Mouse (Mus musculus) embryonic fibroblast, embryonic 13.5 days (primary cell): ENCODE data around the gene Sox3. TPM values are rescaled to one million over a fixed set of nuclear protein-coding genes. Genes with fewer than 3 reads are reported as not detected.

Experiments used
- H3K27ac ChIP-seq: 2 replicates; pipeline ENCODE4 v1.5.1; 2012; ENCODE audit warnings: low read length, control low read depth, inconsistent platforms; ENCODE audit not compliant: insufficient read depth
- H3K4me1 ChIP-seq: 2 replicates; pipeline ENCODE4 v1.6.1; 2011; ENCODE audit warnings: low read length; ENCODE audit not compliant: control insufficient read depth, insufficient read depth
- H3K4me3 ChIP-seq: 2 replicates; pipeline ENCODE4 v1.5.1; 2011; ENCODE audit warnings: mild to moderate bottlenecking, control low read depth, low read length; ENCODE audit not compliant: insufficient read depth
- CTCF ChIP-seq: IDR thresholded peaks from 2 replicates; pipeline ENCODE4 v1.5.1; 2011; ENCODE audit warnings: mild to moderate bottlenecking, control low read depth, low read length, moderate library complexity, borderline replicate concordance; ENCODE audit not compliant: insufficient read depth
- POLR2A ChIP-seq: IDR thresholded peaks from 2 replicates; pipeline ENCODE4 v1.6.1; 2011; ENCODE audit warnings: low read depth, mild to moderate bottlenecking, control low read depth, low read length, moderate library complexity
- polyA plus RNA-seq: library from polyadenylated mRNA; stranded (reverse); fragments of >200 nt; gene quantifications from 2 replicates; pipeline ENCODE4 v1.2.4, GENCODE M21; 2011; ENCODE audit warnings: low read depth; ENCODE audit not compliant: missing spikeins, insufficient read length

Gene Sox3
- not detected in 2 replicates for polyA plus RNA-seq

DNA sequence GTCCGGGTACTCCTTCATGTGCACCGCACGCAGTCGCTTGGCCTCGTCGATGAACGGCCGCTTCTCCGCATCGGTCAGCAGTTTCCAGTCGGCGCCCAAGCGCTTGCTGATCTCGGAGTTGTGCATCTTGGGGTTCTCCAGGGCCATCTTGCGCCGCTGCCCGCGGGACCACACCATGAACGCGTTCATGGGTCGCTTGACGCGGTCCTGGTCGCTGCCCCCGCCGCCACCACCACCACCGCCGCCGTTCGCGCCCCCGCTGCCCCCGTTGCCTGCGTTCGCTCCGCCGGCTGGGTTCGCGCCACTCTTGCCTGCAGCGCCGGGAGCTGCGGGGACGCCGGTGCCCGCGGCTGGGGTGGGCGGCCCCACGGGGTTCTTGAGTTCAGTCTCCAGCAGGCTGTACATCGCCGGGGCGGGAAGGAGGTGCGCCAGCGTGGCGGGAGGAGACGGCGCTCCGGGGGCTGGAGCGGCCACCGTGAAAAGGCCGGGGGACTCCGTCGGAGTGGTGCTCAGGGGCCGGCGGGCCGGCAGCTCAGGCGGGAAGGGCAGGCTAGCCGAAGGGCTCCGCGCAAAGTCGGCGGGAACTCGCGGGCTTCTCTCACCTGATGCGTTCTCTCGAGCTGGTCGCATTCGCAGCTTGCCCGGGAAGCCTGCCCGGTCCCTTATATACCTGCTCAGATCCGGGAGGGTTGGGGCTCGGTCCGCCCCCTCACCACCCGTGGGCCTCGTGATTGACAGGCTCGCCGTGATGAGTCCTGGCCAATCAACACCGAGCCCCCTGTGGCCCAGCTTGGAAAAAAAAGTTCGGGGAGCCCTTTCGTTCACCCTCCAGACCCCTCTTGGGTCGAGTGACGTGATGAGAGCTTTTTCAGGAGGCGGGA, at the start of gene Sox3:
Gene Sox3, minus strand, starts transcription at position 630 of the 881 bp plus-strand sequence.
- no peak within 1 kb of the TSS for H3K4me3 ChIP-seq
- H3K4me1 ChIP-seq, result no peaks in the 10 kb centered on the region
- H3K27ac ChIP-seq, result no peak within 1 kb of the TSS
- TF ChIP-seq CTCF (no peak), POLR2A (no peak)

DNA sequence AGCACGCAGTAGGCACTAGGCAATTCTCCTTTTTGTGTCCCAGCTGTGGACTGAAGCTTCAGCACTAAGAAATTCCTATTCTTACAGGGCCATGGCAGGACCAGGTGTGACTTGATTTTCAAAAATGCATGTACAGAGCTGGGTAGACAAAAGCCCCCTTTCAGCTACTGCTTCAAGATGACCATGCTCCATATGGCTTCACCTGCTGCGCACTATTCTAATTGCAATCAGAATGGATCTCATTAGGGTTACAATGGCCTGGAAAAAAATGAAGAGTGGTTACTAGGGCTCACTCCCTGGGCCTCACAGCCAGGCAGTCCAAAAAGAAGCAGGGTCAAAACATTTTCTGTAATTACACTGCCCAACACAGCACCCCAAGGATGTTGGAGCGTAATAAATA, 47.0 kb upstream of the Sox3 start:
- Histone ChIP-seq H3K27ac (no peak overlapping the region), H3K4me1 (no peaks in the 10 kb centered on the region), H3K4me3 (no peak overlapping the region)
- TF ChIP-seq CTCF (no peak), POLR2A (no peak)

DNA sequence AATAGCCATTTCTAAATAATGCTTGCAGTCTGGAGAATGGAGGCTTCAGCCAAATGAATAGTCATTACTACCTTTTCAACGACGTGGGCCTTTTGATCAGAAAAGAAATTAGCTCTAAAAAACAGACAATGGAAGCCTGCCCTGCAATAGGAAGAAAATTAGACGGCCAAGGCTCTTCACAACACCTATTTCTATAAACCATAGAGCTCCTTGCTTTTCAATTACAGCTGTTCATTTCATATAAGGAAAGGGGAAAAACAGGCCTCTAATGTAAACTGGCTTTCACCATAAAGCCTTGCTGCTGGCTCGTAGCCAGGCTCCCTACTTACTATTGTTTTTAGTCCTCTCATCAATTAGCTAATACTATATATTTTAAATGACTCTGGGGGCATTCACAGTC, 6.3 kb upstream of the Sox3 start:
- no peaks in the 10 kb centered on the region for H3K4me1 ChIP-seq
- TF ChIP-seq POLR2A, result no peak
- TF ChIP-seq CTCF, result no peak
- no peak overlapping the region for H3K27ac ChIP-seq

DNA sequence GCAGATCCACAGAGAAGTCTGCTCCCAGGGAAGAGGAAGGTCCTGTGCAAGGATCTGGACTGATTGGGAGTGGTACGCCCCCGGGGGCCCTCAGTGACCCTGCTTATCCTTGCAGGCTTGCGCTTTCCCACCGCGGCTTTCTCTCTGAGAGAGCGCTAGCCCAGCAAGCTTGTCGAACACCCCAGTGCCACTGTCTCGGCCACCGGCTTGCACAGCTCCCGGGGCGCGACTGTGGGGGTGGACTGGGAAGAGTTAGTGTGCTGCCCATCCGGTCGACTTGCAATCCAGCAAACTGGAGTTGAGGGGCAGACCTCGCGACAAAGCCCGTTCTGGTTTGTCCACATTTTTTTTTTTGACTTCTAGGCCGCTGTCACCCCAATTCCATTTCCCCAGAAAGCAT, 5.4 kb upstream of the Sox3 start:
- no peak for TF ChIP-seq CTCF
- no peak for TF ChIP-seq POLR2A

More for the DNA sequence above, 6.3 kb upstream of the Sox3 start:
- H3K4me3 ChIP-seq, result no peak overlapping the region

DNA sequence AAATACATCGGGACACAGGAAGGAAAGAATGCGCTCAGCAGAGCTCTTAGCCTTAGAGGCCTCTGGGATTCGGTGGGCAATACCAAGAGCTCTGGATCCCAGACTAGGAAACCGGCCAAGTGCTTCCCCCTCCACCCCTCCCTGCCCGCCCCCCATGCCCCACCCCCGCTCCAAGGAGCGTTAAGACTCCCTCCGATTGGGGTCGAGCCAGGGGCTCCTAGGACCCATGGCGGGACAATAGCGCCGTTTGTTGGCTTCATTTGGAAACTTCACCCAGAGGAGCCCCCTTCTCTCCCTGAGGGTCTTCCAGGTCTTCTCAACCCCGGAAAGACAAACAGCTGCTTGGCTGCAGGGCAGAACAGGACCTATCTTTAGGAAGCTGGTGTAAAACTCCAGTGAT, 3.1 kb upstream of the Sox3 start:
- H3K27ac ChIP-seq, result no peak overlapping the region
- TF ChIP-seq CTCF (no peak), POLR2A (no peak)
- no peaks in the 10 kb centered on the region for H3K4me1 ChIP-seq
- H3K4me3 ChIP-seq, result no peak overlapping the region

More for the DNA sequence above, 5.4 kb upstream of the Sox3 start:
- no peak overlapping the region for H3K4me3 ChIP-seq
- no peak overlapping the region for H3K27ac ChIP-seq
- no peaks in the 10 kb centered on the region for H3K4me1 ChIP-seq

DNA sequence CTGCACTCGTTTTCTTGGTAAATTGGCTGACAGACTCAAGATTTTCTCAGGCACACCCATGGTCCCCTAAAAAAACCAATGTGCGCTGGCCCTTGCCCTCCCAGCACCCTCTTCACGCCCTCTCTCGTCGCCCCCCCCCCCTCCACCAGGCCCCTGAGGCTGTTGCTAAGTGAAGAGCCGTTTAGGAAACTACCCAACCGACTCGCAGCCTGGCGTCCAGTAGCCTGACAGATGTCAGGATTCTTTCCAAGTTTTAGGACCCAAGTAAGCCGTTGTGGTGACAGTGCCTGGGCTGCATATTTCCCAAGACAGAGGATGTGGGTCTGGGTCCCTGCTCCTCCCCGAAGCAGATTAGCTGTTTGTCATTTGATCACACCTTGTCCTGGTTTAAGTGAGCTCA, 2.2 kb upstream of the Sox3 start:
- Histone ChIP-seq H3K27ac (no peak overlapping the region), H3K4me1 (no peaks in the 10 kb centered on the region), H3K4me3 (no peak overlapping the region)
- TF ChIP-seq POLR2A (no peak), CTCF (no peak)

DNA sequence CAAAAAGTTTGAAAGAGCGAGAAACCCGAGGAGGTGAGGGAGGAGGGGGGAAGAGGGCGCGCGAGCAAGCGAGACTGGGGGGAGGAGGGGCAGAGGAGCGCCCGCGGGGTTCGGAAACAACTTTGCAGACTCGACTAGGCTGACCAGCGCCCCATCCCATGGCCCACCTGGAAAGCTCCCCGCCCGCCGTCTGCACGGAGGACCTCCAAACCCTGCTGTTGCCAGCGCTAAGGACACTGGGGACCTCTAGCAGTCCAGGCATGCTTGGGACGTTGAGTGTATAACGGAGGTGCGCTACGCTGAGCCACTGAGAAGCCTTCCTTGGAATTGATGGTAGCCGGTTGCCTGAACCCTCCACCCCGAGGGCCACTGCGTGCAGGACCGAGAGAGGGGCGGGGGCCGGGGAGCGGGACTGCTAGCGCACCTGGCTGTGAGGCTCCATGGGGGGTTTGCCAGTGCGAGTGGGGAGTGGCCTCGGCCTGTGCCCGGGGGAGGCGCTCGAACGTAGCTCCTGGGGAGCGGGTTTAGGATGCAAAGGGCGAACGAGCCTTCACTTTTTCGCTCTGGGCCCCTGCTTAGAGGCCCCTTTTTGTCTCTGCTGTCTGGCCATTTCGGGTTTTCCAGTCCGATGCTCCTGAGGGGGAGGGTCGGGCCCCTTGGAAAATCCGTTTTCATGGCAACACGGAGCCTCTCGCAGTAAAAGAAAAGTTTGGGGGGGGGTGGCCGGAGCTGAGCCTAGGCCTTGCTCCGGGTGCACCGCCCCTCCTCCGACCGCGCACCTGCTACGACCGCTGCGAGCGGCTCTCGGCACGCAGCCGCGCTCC, 702 bp upstream of the Sox3 start:
- no peaks in the 10 kb centered on the region for H3K4me1 ChIP-seq
- H3K27ac ChIP-seq, result no peak overlapping the region
- TF ChIP-seq CTCF (no peak), POLR2A (no peak)
- no peak overlapping the region for H3K4me3 ChIP-seq

DNA sequence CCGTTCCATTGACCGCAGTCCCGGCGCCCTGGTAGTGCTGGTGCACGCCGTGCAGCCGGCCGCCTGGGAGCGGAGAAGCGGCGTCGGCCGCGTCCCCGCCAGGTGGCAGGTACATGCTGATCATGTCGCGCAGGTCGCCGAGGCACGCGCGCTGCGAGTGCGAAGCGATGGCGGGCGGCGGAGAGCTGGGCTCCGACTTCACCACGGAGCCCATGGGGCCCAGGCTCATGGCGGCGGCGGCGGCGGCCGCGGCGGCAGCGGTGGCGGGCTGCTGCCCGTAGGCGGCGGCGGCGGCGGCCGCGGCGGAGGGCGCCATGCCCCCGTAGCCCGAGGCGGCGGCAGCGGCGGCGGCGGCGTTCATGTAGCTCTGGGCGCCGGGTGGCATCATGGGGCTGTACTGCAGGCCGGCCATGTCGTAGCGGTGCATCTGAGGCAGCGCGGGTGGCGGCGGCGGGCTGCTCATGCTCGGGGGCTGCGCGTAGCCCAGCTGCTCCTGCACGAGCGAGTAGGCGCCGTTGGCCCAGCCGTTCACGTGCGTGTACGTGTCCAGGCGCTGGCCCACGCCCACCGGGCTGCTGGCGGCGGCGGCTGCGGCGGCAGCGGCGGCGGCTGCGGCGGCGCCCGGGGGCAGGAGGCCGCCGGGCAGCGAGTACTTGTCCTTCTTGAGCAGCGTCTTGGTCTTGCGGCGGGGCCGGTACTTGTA, 981 bp downstream of the Sox3 start:
- H3K4me3 ChIP-seq, result peak overlapping the region; percentile 18; the same call in 1 of the 2 replicates
- H3K27ac ChIP-seq, result no peak overlapping the region
- H3K4me1 ChIP-seq, result no peaks in the 10 kb centered on the region
- TF ChIP-seq CTCF (no peak), POLR2A (no peak)

DNA sequence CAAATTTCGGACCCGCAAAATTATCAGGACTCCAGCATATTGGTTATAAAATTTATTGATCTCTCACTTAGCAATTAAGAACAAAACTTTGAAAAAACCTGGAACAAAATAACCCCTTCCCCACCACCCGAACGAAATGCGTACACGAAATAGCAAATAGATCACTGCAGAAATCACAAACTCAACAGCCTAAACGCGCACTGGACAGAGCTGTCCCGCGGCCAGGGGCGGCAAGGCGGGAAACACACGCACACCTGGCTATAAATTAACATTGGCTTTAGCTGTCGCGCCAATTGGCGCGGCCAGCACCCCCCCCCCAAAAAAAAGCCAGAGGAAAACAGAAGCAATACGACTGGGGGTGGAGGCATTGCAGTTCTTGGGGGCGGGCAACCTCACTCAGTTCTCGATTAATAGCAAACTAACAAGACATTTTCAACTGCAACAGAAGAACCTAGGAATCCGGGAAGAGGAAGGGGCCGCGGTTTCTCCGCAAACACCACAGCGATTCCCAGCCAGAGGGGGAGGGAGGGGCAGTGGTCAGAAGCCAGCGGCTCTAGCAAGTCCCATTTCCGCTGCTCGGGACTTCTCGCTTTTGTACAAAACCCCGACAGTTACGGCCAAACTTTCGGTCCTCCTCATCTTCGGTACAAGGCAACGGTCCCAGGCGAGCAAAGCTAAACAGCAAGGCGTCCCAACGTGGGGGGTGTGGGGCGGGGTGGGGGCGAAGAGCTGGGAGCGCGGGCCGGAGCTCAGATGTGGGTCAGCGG, 1.7 kb downstream of the Sox3 start:
- TF ChIP-seq POLR2A, result no peak
- TF ChIP-seq CTCF, result no peak
- Histone ChIP-seq H3K27ac (no peak overlapping the region), H3K4me3 (peak overlapping the region; percentile 18; the same call in 1 of the 2 replicates), H3K4me1 (no peaks in the 10 kb centered on the region)
